17 mouse cellular contexts compared by ENCODE assay signal in genomic region chr3:25683696-25684095, GRCm38 (mm10).
"Had no signal": no experiment of that assay in that cellular context is flagged by ENCODE, and none has a peak within 500 bp of the region (broad histone marks: within the 10 kb centered on the region; RNA-seq: fewer than 3 reads in every experiment).

No protein-coding gene starts in this region.

- ATAC-seq: liver, embryonic 12.5 days; liver, postnatal 0 days; lung, postnatal 0 days; midbrain, embryonic 13.5 days; midbrain, embryonic 15.5 days; midbrain, embryonic 16.5 days had no signal

- DNase-seq: left cerebral cortex, postnatal 4 days; liver; liver, embryonic 13.5 days; liver, postnatal 0 days; lung, adult 18-20 months; lung, adult 2 months; lung, embryonic 14.5 days; lung, postnatal 10 days; lung, postnatal 14 days; lung, postnatal 36 days; lung, postnatal 4 days; midbrain, embryonic 14.5 days had no signal
